Mouse (Mus musculus) heart, embryonic 11.5 days (tissue): Measurements from ENCODE around the gene Tns1. TPM values are rescaled to one million over a fixed set of nuclear protein-coding genes. Genes with fewer than 3 reads are reported as not detected.

Source experiments
- ATAC-seq: fragments of 200-750 bp; cut with Nextera tagmentation; replicated peaks from 2 replicates; pipeline ENCODE4 v1.8.0; 2017; ENCODE audit warnings: moderate library complexity; ENCODE audit not compliant: insufficient number of reproducible peaks, low FRiP score, low TSS enrichment
- H3K27ac ChIP-seq: fragments of 300-500 bp; sonication (generic); 2 replicates; pipeline ENCODE4 v1.5.1; 2014; ENCODE audit warnings: mild to moderate bottlenecking, low read depth, low read length
- H3K27me3 ChIP-seq: fragments of 300-500 bp; sonication (generic); 2 replicates; pipeline ENCODE4 v1.6.1; 2014; ENCODE audit warnings: mild to moderate bottlenecking, low read length, mixed read lengths; ENCODE audit not compliant: control insufficient read depth, insufficient read depth
- H3K36me3 ChIP-seq: fragments of 300-500 bp; sonication (generic); 2 replicates; pipeline ENCODE4 v1.6.1; 2014; ENCODE audit warnings: mild to moderate bottlenecking, low read length, moderate library complexity, mixed read lengths; ENCODE audit not compliant: control insufficient read depth, insufficient read depth
- H3K4me1 ChIP-seq: fragments of 300-500 bp; sonication (generic); 2 replicates; pipeline ENCODE4 v1.6.1; 2014; ENCODE audit warnings: low read length; ENCODE audit not compliant: control insufficient read depth, insufficient read depth
- H3K4me2 ChIP-seq: fragments of 300-500 bp; sonication (generic); 2 replicates; pipeline ENCODE4 v1.6.1; 2014; ENCODE audit warnings: mild to moderate bottlenecking, moderate library complexity
- H3K4me3 ChIP-seq: fragments of 300-500 bp; sonication (generic); 2 replicates; pipeline ENCODE4 v1.5.1; 2014; ENCODE audit warnings: low read depth, low read length
- H3K9ac ChIP-seq: fragments of 300-500 bp; sonication (generic); 2 replicates; pipeline ENCODE4 v1.6.1; 2014; ENCODE audit warnings: mild to moderate bottlenecking, low read depth, low read length, moderate library complexity
- H3K9me3 ChIP-seq: fragments of 300-500 bp; sonication (generic); replicated peaks from 2 replicates; pipeline ENCODE4 v1.6.1; 2016; ENCODE audit warnings: low read length; ENCODE audit not compliant: control insufficient read depth
- WGBS: fragments of 180-500 bp; shearing (Covaris S2); extraction: QIAGEN DNeasy Blood & Tissue Kit; methylation state at CpG from one replicate; pipeline ENCODE4 v1.1.7; 2014; ENCODE audit not compliant: insufficient replicate concordance; 5-methylcytosine and 5-hydroxymethylcytosine counted together
- polyA plus RNA-seq: library from polyadenylated mRNA; unstranded; fragments of >200 nt; fragmentation: Nextera tagmentation; extraction: Ambion mirVana; gene quantifications from 2 replicates; pipeline ENCODE4 v1.2.1, GENCODE M21; 2014

Gene Tns1
- polyA plus RNA-seq, 1 experiment from 2014 or later, result 75.6 TPM

GRCm38 (mm10) chr1:73936537-73936936 lies 187.7 kb downstream of the Tns1 start:
- ATAC-seq, result no peak
- Histone ChIP-seq H3K36me3 (peaks cover 20% of the 10 kb centered on the region), H3K4me2 (no peak overlapping the region), H3K27ac (no peak overlapping the region), H3K27me3 (no peaks in the 10 kb centered on the region), H3K9me3 (no peaks in the 10 kb centered on the region), H3K4me1 (peaks cover 66% of the 10 kb centered on the region), H3K4me3 (no peak overlapping the region), H3K9ac (no peak overlapping the region)
- 47% methylated on average over 3 of the region's 3 CpGs for WGBS

GRCm38 (mm10) chr1:73935442-73936080 lies 188.7 kb downstream of the Tns1 start:
- Histone ChIP-seq H3K27ac (no peak overlapping the region), H3K9ac (no peak overlapping the region), H3K4me3 (no peak overlapping the region), H3K36me3 (peaks cover 13% of the 10 kb centered on the region), H3K9me3 (no peaks in the 10 kb centered on the region), H3K4me1 (peaks cover 68% of the 10 kb centered on the region), H3K27me3 (no peaks in the 10 kb centered on the region), H3K4me2 (no peak overlapping the region)
- WGBS, result 55% methylated on average over 4 of the region's 4 CpGs
- no peak for ATAC-seq

- H3K27me3 ChIP-seq, result no peaks in the 10 kb centered on the region
- H3K9me3 ChIP-seq, result no peaks in the 10 kb centered on the region
- H3K4me3 ChIP-seq, result no peak overlapping the region
- H3K4me2 ChIP-seq, result no peak overlapping the region
- peaks cover 52% of the 10 kb centered on the region for H3K4me1 ChIP-seq
- H3K9ac ChIP-seq, result no peak overlapping the region
- peaks cover 11% of the 10 kb centered on the region; the same call in 1 of the 2 replicates for H3K36me3 ChIP-seq
- peak overlapping the region; percentile 13 for H3K27ac ChIP-seq
- ATAC-seq, result no peak
- whole genome bisulfite sequencing, result 53% methylated on average over 5 of the region's 5 CpGs
Measured at GRCm38 (mm10) chr1:73933146-73933490, 191.1 kb downstream of the Tns1 start.

- Histone ChIP-seq H3K27ac (peak overlapping the region; percentile 13; the same call in 1 of the 2 replicates), H3K4me3 (no peak overlapping the region), H3K9me3 (no peaks in the 10 kb centered on the region), H3K4me2 (no peak overlapping the region), H3K4me1 (peaks cover 48% of the 10 kb centered on the region), H3K27me3 (no peaks in the 10 kb centered on the region), H3K36me3 (peaks cover 15% of the 10 kb centered on the region), H3K9ac (no peak overlapping the region)
- WGBS, result 63% methylated on average over 10 of the region's 10 CpGs
- no peak for ATAC-seq
Measured at GRCm38 (mm10) chr1:73932421-73933145, 191.7 kb downstream of the Tns1 start.

GRCm38 (mm10) chr1:73931851-73932250 lies 192.4 kb downstream of the Tns1 start:
- no peak overlapping the region for H3K4me3 ChIP-seq
- WGBS, result 69% methylated on average over 5 of the region's 5 CpGs
- peaks cover 41% of the 10 kb centered on the region for H3K4me1 ChIP-seq
- no peak for ATAC-seq
- no peaks in the 10 kb centered on the region for H3K27me3 ChIP-seq
- H3K4me2 ChIP-seq, result no peak overlapping the region
- H3K9me3 ChIP-seq, result no peaks in the 10 kb centered on the region
- H3K27ac ChIP-seq, result no peak overlapping the region
- no peak overlapping the region for H3K9ac ChIP-seq
- H3K36me3 ChIP-seq, result peaks cover 13% of the 10 kb centered on the region

GRCm38 (mm10) chr1:73930411-73931134 lies 193.7 kb downstream of the Tns1 start:
- Histone ChIP-seq H3K4me1 (peaks cover 33% of the 10 kb centered on the region), H3K9ac (no peak overlapping the region)
- ATAC-seq, result no peak

GRCm38 (mm10) chr1:73929952-73930329 lies 194.3 kb downstream of the Tns1 start:
- Histone ChIP-seq H3K4me3 (no peak overlapping the region), H3K4me1 (peaks cover 33% of the 10 kb centered on the region), H3K36me3 (peaks cover 19% of the 10 kb centered on the region), H3K9ac (no peak overlapping the region), H3K27ac (no peak overlapping the region), H3K4me2 (no peak overlapping the region), H3K27me3 (no peaks in the 10 kb centered on the region), H3K9me3 (no peaks in the 10 kb centered on the region)
- no peak for ATAC-seq
- 78% methylated on average over 5 of the region's 5 CpGs for WGBS

More at GRCm38 (mm10) chr1:73930411-73931134, 193.7 kb downstream of the Tns1 start:
- no peak overlapping the region for H3K4me3 ChIP-seq
- no peak overlapping the region for H3K27ac ChIP-seq
- WGBS, result 75% methylated on average over 8 of the region's 8 CpGs
- H3K9me3 ChIP-seq, result no peaks in the 10 kb centered on the region
- H3K27me3 ChIP-seq, result no peaks in the 10 kb centered on the region
- no peak overlapping the region for H3K4me2 ChIP-seq
- peaks cover 12% of the 10 kb centered on the region for H3K36me3 ChIP-seq

- Histone ChIP-seq H3K4me1 (peaks cover 34% of the 10 kb centered on the region), H3K27ac (no peak overlapping the region), H3K27me3 (no peaks in the 10 kb centered on the region), H3K36me3 (peaks cover 24% of the 10 kb centered on the region), H3K4me3 (no peak overlapping the region), H3K4me2 (no peak overlapping the region), H3K9ac (no peak overlapping the region), H3K9me3 (no peaks in the 10 kb centered on the region)
- no peak for ATAC-seq
- 64% methylated on average over 15 of the region's 15 CpGs for WGBS
Measured at GRCm38 (mm10) chr1:73929211-73929951, 194.9 kb downstream of the Tns1 start.
